Mouse (Mus musculus): ENCODE data around the gene Obp1b.
"Not testable (repeated sequence)": the region's sequence is repeated elsewhere in the genome, so short reads cannot be mapped to it uniquely, and the experiment has no call there.

Obp1b gene

GRCm38 (mm10) chrX:78186477-78186876 is at the start of gene Obp1b:
Gene Obp1b, plus strand, starts transcription at chrX:78186777.
- DNase-seq, result not testable (repeated sequence)

DNA sequence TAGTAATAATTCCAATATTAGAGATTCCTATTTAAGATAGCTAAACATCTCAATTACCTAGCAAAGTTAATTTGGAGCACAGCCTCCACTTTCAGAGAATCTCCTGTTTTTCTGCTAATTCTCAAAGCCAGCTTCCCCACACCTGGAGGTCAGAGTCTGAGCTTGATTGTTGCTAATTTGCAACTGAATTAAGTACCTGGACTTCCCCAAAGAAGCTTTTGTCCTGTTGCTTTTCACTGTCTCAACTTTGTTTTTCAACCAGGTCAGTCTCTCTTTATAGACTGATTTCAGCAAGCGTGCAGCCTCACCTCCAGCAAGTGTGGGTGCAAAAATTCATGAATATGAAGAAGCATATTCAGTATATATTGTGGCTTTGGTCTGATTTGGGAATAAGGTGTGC is 15.6 kb downstream of the Obp1b start:
- not testable (repeated sequence) for DNase-seq

DNA sequence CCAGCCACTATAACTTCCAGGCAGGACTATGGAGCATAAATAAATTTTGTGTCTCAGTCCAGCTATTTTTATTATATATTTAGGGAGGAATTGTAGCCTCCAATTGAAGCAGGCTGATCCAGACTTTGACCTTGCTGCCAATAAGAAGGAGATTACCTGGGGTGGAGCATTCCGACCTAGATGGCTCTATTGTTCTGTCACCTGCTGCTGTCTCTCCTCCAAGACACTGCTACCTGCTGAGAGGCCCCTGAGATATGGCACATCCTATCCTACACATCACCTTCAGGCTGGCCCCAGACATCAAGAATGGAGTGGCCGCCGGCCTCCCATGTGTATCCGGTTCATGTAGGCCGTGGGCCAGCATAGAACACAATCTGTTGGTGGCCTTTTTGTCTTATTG is 16.3 kb downstream of the Obp1b start:
- DNase-seq, result no peak

All from kidney, adult 18-20 months (tissue).